Mouse (Mus musculus) liver, embryonic 11.5 days (tissue): ENCODE results near the gene Gm17334. TPM values are rescaled to one million over a fixed set of nuclear protein-coding genes. Genes with fewer than 3 reads are reported as not detected.

Experiments used
- ATAC-seq: fragments of 200-750 bp; cut with Nextera tagmentation; replicated peaks from 2 replicates; pipeline ENCODE4 v1.8.0; 2017; ENCODE audit warnings: moderate number of reproducible peaks, mild to moderate bottlenecking, moderate TSS enrichment, moderate library complexity; ENCODE audit not compliant: low FRiP score
- DNase-seq: peaks from one replicate; pipeline ENCODE4 v3.0.0-alpha.2; 2017; ENCODE audit warnings: low spot score
- H3K27ac ChIP-seq: fragments of 300-500 bp; sonication (generic); 2 replicates; pipeline ENCODE4 v1.5.1; 2014; ENCODE audit warnings: mild to moderate bottlenecking, low read depth, low read length, control low read depth
- H3K27me3 ChIP-seq: fragments of 300-500 bp; sonication (generic); replicated peaks from 2 replicates; pipeline ENCODE4 v1.6.1; 2014; ENCODE audit warnings: low read length, mixed read lengths; ENCODE audit not compliant: control insufficient read depth, insufficient read depth
- H3K36me3 ChIP-seq: fragments of 300-500 bp; sonication (generic); 2 replicates; pipeline ENCODE4 v1.6.1; 2014; ENCODE audit warnings: mild to moderate bottlenecking, low read length, moderate library complexity, mixed read lengths; ENCODE audit not compliant: control insufficient read depth, insufficient read depth
- H3K4me1 ChIP-seq: fragments of 300-500 bp; sonication (generic); replicated peaks from 2 replicates; pipeline ENCODE4 v1.6.1; 2014; ENCODE audit warnings: low read length, mixed read lengths; ENCODE audit not compliant: control insufficient read depth, insufficient read depth
- H3K4me2 ChIP-seq: fragments of 300-500 bp; sonication (generic); 2 replicates; pipeline ENCODE4 v1.6.1; 2014; ENCODE audit warnings: mild to moderate bottlenecking, control low read depth, moderate library complexity
- H3K4me3 ChIP-seq: fragments of 300-500 bp; sonication (generic); 2 replicates; pipeline ENCODE4 v1.5.1; 2014; ENCODE audit warnings: low read depth, low read length, control low read depth
- H3K9ac ChIP-seq: fragments of 300-500 bp; sonication (generic); 2 replicates; pipeline ENCODE4 v1.6.1; 2014; ENCODE audit warnings: low read depth, low read length, control low read depth
- H3K9me3 ChIP-seq: fragments of 300-500 bp; sonication (generic); 2 replicates; pipeline ENCODE4 v1.6.1; 2016; ENCODE audit warnings: low read length, inconsistent platforms, mixed read lengths; ENCODE audit not compliant: control insufficient read depth
- WGBS: fragments of 180-500 bp; shearing (Covaris S2); extraction: QIAGEN DNeasy Blood & Tissue Kit; methylation state at CpG from one replicate; pipeline ENCODE4 v1.1.7; 2014; 5-methylcytosine and 5-hydroxymethylcytosine counted together
- polyA plus RNA-seq: library from polyadenylated mRNA; unstranded; fragments of >200 nt; fragmentation: Nextera tagmentation; extraction: Ambion mirVana; gene quantifications from 2 replicates; pipeline ENCODE4 v1.2.1, GENCODE M21; 2014

The Gm17334 gene
- polyA plus RNA-seq, 1 experiment from 2014 or later: not detected

DNA sequence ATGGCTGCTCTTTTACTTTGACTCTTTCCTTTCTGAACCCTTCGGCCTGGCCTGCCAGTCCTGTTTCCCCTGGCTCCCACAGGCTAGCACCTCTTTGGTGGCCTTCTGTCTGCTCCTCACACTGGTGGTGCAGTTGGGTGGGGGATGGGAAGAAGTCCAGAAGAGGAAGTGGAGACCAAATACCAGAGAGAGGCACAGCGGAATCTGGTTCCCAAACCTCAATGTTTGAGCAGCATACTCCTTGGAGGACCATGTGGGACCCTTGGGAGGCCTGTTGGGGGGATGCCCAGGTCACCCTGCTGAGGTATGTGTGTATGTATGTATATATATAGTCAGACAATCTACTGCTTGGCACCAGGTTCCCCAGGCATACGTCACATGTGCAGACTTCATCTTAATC is 21.0 kb upstream of the Gm17334 start:
- Histone ChIP-seq H3K9me3 (no peaks in the 10 kb centered on the region), H3K27ac (peak overlapping the region; percentile 83), H3K36me3 (no peaks in the 10 kb centered on the region), H3K9ac (no peak overlapping the region), H3K4me1 (peaks cover 27% of the 10 kb centered on the region), H3K27me3 (no peaks in the 10 kb centered on the region), H3K4me2 (peak overlapping the region; percentile 35; the same call in 1 of the 2 replicates), H3K4me3 (no peak overlapping the region)
- WGBS: 50% methylated on average over 3 of the region's 3 CpGs
- DNase-seq (no peak), ATAC-seq (no peak)

DNA sequence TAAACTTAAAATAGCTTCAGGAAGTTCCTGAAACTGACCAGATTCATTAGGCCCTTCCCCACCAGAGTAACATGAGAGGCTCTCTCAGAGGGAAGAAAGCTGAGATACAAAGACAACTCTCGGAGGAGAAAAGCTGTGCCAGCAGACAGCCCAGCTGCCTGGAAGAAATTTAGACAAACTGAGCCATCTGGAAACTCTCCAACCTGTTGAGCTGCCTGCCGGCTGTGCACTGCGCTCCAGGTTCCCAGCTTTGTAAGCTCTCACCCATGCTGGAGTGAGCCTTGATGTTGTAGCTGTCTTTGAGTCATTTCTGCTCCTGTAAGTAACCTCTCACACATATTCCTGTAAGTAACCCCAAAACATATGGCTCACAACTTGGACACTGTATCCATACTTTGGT is 20.0 kb upstream of the Gm17334 start:
- H3K4me1 ChIP-seq: peaks cover 27% of the 10 kb centered on the region
- WGBS: 81% methylated on average over 3 of the region's 3 CpGs

GRCm38 (mm10) chr11:53789277-53789676 is 16.3 kb upstream of the Gm17334 start:
- peaks cover 4% of the 10 kb centered on the region for H3K4me1 ChIP-seq
- no peaks in the 10 kb centered on the region for H3K27me3 ChIP-seq
- no peak for DNase-seq
- no peaks in the 10 kb centered on the region for H3K9me3 ChIP-seq
- H3K9ac ChIP-seq: no peak overlapping the region
- no peak overlapping the region for H3K4me3 ChIP-seq
- ATAC-seq: no peak
- WGBS: 64% methylated on average over 3 of the region's 3 CpGs
- H3K27ac ChIP-seq: no peak overlapping the region
- H3K4me2 ChIP-seq: no peak overlapping the region
- H3K36me3 ChIP-seq: no peaks in the 10 kb centered on the region

More for the DNA sequence above, 20.0 kb upstream of the Gm17334 start:
- no peaks in the 10 kb centered on the region for H3K9me3 ChIP-seq
- H3K4me2 ChIP-seq: no peak overlapping the region
- H3K27ac ChIP-seq: no peak overlapping the region
- DNase-seq (no peak), ATAC-seq (no peak)
- no peak overlapping the region for H3K4me3 ChIP-seq
- no peaks in the 10 kb centered on the region for H3K27me3 ChIP-seq
- no peak overlapping the region for H3K9ac ChIP-seq
- no peaks in the 10 kb centered on the region for H3K36me3 ChIP-seq

- no peak overlapping the region for H3K27ac ChIP-seq
- no peak for DNase-seq
- H3K36me3 ChIP-seq: no peaks in the 10 kb centered on the region
- H3K4me3 ChIP-seq: no peak overlapping the region
- peaks cover 4% of the 10 kb centered on the region for H3K4me1 ChIP-seq
- H3K9ac ChIP-seq: no peak overlapping the region
- H3K9me3 ChIP-seq: no peaks in the 10 kb centered on the region
- H3K27me3 ChIP-seq: no peaks in the 10 kb centered on the region
- H3K4me2 ChIP-seq: no peak overlapping the region
- no peak for ATAC-seq
- WGBS: 73% methylated on average over 8 of the region's 8 CpGs
Observed at GRCm38 (mm10) chr11:53788196-53788595, 15.2 kb upstream of the Gm17334 start.

DNA sequence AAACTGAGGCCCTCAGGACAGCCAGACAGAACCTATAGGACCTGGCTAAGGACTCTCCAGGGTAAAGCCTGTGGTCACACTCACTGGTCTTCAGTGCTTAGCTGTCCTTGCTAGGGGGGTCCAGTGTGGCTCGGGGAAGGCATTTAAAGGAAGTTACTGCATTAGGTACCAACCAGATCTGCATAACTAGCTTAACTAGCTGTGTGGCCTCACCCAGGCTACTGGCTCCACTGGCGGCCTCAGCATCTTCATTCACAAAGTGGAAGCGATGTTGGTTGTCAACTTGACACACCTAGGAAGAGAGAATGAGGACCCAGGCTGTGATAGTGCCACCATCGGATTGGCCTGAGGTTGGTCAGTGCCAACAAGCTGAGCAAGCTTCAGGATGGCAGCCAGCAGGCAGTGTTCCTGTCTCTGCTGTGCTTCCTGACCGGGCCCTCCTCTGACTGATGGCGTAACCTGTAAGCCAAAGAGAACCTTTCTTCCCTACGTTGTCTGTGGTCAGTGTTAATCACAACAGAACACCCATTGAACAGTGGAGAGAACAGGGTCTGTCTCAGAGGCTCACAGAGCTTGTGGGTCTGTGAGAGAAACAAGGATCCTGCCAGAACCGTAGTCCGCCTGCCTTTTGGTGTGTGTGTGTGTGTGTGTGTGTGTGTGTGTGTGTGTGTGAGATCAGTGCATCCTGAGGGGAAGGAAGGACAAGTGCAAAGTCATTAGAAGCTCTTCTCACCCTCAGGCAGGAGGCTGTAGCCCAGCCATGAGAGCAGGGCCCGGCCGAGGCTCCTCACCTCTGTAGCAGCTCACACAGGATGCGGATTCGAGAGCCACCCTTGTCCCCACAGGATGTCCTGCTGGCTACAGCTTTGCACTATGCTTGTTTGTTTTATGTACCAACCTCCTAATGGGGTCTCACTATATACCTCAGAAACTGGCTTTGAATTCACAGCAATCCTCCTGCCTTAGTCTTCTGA is 13.4 kb upstream of the Gm17334 start:
- Histone ChIP-seq H3K9ac (peak overlapping the region; percentile 14; the same call in 1 of the 2 replicates), H3K27ac (no peak overlapping the region), H3K9me3 (no peaks in the 10 kb centered on the region), H3K4me3 (no peak overlapping the region), H3K4me1 (peaks cover 4% of the 10 kb centered on the region), H3K4me2 (no peak overlapping the region), H3K27me3 (no peaks in the 10 kb centered on the region), H3K36me3 (no peaks in the 10 kb centered on the region)
- ATAC-seq (no peak), DNase-seq (no peak)
- 65% methylated on average over 13 of the region's 13 CpGs for WGBS

GRCm38 (mm10) chr11:53785311-53785936 is 12.4 kb upstream of the Gm17334 start:
- Histone ChIP-seq H3K4me1 (peaks cover 4% of the 10 kb centered on the region), H3K27ac (no peak overlapping the region), H3K27me3 (no peaks in the 10 kb centered on the region), H3K9ac (peak overlapping the region; percentile 14; the same call in 1 of the 2 replicates), H3K4me2 (no peak overlapping the region), H3K4me3 (no peak overlapping the region), H3K9me3 (no peaks in the 10 kb centered on the region), H3K36me3 (no peaks in the 10 kb centered on the region)
- DNase-seq (no peak), ATAC-seq (no peak)
- WGBS: 58% methylated on average over 3 of the region's 3 CpGs

- Histone ChIP-seq H3K36me3 (no peaks in the 10 kb centered on the region), H3K9me3 (no peaks in the 10 kb centered on the region), H3K9ac (no peak overlapping the region), H3K4me3 (no peak overlapping the region), H3K4me2 (no peak overlapping the region), H3K27me3 (no peaks in the 10 kb centered on the region), H3K4me1 (peaks cover 3% of the 10 kb centered on the region), H3K27ac (no peak overlapping the region)
- ATAC-seq (no peak), DNase-seq (no peak)
- 85% methylated on average over 9 of the region's 9 CpGs for WGBS
Observed at GRCm38 (mm10) chr11:53783288-53783687, 10.3 kb upstream of the Gm17334 start.

DNA sequence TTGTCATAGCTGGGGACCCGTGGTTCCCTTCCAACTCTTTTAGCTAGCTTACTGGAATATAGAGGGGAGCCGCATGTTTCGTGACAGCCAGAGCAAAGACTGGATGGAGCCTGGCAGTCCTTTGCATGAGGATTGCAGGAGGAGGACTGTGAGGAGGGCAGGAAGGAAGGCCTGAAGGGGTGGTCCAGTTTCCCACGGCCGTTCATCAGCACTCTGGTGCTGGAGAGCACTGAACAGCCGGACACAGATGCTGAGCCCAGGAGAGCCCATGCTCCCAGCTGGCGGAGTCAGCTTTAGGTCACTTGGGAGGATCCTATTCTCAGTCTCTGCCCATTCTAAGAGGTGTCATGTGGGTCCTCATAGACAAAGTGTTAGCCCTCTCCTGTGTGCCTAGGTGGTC is 9.0 kb upstream of the Gm17334 start:
- H3K27me3 ChIP-seq: no peaks in the 10 kb centered on the region
- no peaks in the 10 kb centered on the region; the same call in 1 of the 2 replicates for H3K36me3 ChIP-seq
- ATAC-seq (no peak), DNase-seq (no peak)
- H3K9me3 ChIP-seq: no peaks in the 10 kb centered on the region
- peaks cover 3% of the 10 kb centered on the region; the same call in 1 of the 2 replicates for H3K4me1 ChIP-seq
- H3K4me3 ChIP-seq: no peak overlapping the region
- no peak overlapping the region for H3K4me2 ChIP-seq
- no peak overlapping the region for H3K27ac ChIP-seq
- H3K9ac ChIP-seq: no peak overlapping the region
- 88% methylated on average over 7 of the region's 7 CpGs for WGBS
